Mouse (Mus musculus) heart, postnatal 25 days (tissue): Measurements from ENCODE around the gene Foxe1. TPM values are rescaled to one million over a fixed set of nuclear protein-coding genes. Genes with fewer than 3 reads are reported as not detected.
A peak's percentile ranks its signal among the peaks of the same experiment; 100 is the strongest.

Source experiments
- DNase-seq: peaks from one replicate; pipeline ENCODE4 v3.0.0; 2022; ENCODE audit warnings: low spot score
- intact Hi-C: fragments of 180-260 bp; cut with DNase I; formaldehyde crosslinking; loops from one replicate; pipeline ENCODE4 v1.15.1; 2025
- total RNA-seq, 2 experiments: library from RNA; stranded (reverse); gene quantifications; 2 replicates each; pipeline ENCODE4 v1.2.3; 2021

The Foxe1 gene
- total RNA-seq = not detected

DNA sequence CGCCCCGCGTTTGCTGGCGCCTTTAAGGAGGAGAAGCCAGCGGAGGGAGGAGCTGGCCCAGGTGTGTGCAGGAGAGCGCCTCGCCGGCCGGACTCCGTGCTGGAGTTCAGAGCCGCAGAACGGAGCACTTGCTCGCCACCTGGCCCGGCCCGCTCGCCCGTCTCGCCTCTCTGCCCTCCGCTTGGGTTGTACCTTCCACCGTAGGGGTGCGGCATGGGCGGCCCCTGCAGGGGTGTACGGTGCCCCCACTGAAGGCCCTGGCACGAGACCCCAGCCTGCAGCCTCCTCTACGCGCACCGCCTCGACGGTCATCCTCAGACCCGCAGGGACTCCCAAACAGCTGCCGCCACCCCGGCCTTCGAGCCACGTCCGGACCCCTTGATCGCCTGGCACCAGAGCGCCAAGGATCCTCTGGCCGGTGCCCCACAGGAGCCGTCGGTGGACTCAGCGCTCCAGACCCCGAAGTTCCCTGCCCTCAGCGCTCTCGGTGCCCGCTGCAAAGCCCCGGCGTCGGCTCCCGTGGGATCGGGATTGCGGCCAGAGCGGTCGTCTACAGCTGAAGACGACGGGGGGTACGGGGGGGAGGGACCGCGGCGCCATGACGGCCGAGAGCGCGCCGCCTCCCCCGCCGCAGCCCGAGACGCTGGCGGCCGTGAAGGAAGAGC, at the start of gene Foxe1:
Foxe1 (plus strand) TSS at position 14 of the 665 bp plus-strand sequence.
- intact Hi-C loops = no loop called here
- DNase-seq = no peak

DNA sequence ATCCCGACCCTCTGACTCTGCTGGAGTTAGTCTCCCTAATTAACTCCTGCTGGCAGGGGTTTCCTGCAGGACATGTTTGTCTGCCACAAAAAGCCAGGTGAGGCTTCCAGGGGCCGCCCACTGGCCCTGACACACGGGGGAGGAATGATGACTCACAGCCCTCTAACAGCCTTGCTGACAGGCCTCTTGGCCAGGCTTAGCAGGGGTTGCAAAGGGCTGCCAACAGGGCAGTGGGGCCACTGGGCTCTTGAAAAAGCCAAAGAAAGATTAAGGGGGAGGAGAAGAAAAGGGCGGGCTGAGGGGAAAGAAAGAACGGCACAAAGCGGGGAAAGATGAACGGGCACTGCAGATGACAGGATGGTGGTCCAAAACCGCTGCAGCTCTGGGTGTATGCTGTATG, 39.3 kb upstream of the Foxe1 start:
- peak; percentile 69 for DNase-seq
- intact Hi-C loops = no loop called here

GRCm38 (mm10) chr4:46304757-46305384, 38.5 kb upstream of the Foxe1 start:
- intact Hi-C loops = loop anchor here (5.0 kb wide), 2 partner anchors 72 to 103 kb away; no protein-coding TSS in a partner anchor
- peak; percentile 76 for DNase-seq

GRCm38 (mm10) chr4:46305436-46305835, 38.0 kb upstream of the Foxe1 start:
- no peak for DNase-seq
- intact Hi-C loops = loop anchor here (5.0 kb wide), 2 partner anchors 72 to 103 kb away; no protein-coding TSS in a partner anchor

GRCm38 (mm10) chr4:46307341-46307740, 36.1 kb upstream of the Foxe1 start:
- intact Hi-C loops = loop anchor here (5.0 kb wide), 2 partner anchors 70 to 105 kb away; no protein-coding TSS in a partner anchor
- peak; percentile 49 for DNase-seq

DNA sequence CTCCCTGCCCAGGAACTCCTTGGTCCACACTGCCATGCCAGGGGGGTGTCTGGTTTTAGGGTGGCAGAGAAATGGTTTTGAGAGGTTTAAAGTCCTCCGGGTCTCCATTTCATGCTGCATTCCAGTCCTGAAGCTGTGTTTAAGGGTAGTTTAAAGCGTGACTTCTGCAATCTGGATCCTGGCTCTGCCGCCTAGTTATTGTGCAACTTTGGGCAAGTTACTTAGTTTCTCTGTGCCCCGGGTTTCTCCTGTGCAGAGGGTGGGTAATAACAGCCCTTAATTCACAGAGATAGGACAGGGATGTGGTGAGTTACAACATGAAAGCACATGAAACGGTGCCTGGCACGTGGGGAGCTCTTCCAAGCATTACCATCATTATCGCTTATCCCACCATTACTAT, 35.5 kb upstream of the Foxe1 start:
- DNase-seq = no peak
- intact Hi-C loops = loop anchor here (5.0 kb wide), 2 partner anchors 69 to 106 kb away; no protein-coding TSS in a partner anchor

DNA sequence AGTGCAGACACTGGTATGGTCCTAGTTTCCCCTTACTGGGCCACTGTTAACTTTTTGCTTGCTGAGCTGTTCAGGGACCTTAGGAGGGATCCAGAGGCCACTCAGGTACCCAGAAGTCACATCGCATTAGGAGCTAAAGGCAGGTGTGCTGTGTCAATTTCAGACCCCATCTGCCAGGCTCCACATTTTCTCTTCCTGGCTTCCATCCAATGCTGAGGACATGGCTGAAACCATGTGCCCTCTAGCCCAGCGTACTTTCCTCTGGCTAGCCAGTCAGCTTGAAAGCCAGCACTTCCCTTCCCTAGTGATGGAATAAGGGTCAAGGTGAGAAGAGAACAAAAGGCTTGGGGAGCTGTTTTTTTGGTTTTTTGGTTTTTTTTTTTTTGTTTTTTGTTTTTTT, 31.8 kb upstream of the Foxe1 start:
- intact Hi-C loops = no loop called here
- no peak for DNase-seq

DNA sequence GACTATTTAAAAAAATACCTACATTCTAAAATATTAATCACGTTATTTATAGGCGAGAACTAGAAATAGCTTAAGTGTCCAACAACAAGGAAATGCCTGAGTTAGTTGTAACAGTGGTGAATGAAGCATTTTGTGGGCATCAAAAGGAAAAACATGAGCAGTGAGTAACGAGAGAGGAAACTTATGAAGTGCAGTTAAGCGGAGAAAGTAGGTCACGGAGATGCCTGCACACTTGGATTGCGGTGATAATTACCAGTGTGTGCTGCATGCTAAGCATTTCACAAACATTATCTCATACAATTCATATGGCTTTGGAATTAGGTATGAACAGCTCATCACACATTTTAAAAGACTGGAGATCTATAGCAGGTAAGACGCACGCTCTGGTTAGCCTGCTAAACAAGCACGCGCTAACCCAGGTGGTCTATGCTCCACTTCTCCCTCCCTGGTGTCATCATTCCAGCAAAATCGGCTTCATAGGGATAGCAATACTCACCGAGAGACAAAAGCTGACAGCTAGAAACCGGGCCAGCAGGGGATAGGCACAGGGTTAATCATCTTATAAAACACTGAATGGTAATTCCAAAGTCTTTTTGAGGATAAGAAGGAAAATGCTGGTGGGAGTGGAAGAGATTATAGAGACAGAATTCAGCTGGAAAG, 21.5 kb upstream of the Foxe1 start:
- intact Hi-C loops = no loop called here
- DNase-seq = no peak

DNA sequence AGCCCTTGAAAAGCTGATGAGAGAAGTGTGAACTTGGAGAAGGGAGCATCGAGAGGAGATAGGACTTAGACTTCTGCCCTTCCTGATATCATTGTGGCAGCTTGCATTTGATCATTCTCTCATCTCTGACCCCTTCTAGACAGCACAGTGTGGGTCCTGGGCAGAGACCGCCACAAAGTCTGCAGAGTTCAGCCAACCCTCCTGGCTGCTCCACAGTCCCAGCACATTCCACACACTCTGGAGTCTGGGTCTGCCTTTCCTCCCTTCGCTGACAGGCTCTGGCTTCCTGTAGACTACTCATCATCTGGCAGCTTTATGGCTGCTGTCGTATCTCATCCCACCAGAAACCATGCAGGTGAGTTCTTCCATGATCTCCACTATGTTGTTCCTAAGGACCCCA, 20.7 kb upstream of the Foxe1 start:
- intact Hi-C loops = no loop called here
- DNase-seq = no peak

- no peak for DNase-seq
- intact Hi-C loops = no loop called here
These were observed 14.5 kb upstream of the Foxe1 start for GRCm38 (mm10) chr4:46328906-46329305.

DNA sequence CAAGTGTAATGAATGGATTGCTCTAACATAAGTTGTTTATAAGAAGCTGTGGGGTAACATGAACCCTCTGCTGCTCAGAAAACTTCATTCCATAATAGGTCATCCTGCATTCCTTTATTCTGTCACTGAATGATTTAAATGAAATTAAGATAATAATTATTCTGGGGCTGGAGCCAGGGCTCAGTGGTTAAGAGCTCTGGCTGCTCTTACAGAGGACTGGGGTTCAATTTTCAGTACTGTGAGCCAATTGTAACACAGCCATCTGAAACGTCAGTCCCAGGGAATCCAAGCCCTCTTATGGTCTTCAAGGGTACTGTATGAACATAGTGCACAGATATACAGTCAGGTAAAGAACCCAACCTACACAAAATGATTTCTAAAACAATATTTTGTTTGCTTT, 7.6 kb upstream of the Foxe1 start:
- DNase-seq = no peak
- intact Hi-C loops = no loop called here

DNA sequence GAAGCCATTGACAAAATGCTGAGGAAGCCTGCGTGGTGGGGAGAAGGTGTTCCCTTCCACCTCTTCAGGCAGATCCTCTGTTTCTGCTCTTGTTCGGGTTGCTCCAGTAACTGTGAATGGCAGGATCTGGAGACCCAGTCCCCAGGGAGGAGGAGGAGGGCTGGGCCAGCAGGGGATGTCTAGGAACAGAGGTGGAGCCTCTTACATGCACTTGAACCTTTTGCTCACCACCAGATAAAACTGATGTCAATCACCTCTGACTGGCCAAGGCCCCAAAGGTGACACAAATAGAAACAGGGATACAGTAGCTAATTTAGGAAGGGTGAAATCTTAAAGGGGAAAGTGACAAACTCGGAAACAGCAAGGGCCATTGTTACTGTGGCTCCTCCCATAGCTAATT, 5.4 kb upstream of the Foxe1 start:
- DNase-seq = no peak
- intact Hi-C loops = no loop called here

DNA sequence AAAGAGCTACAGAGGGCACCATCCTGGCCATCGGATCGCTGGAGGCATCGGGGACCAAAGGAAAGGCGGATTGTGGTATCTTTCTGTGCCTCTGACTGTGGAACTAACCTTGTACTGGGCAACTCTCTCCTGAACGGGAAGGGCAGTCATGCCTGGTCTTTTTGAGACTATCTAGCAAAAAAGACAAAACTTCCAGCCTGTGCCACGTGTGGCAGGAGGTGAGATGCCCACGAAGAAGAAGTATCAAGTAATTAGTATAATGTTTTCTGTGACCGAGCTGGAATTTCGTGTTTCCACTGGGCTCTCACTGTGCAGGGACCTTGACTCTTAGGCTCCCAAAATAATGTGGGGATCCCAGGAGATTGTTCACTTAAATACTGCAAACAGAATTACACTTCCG, 4.4 kb upstream of the Foxe1 start:
- intact Hi-C loops = no loop called here
- no peak for DNase-seq

GRCm38 (mm10) chr4:46339584-46339983, 3.8 kb upstream of the Foxe1 start:
- DNase-seq = no peak

GRCm38 (mm10) chr4:46341831-46342680, 1.4 kb upstream of the Foxe1 start:
- DNase-seq = no peak
- intact Hi-C loops = no loop called here

More at GRCm38 (mm10) chr4:46339584-46339983, 3.8 kb upstream of the Foxe1 start:
- intact Hi-C loops = no loop called here

DNA sequence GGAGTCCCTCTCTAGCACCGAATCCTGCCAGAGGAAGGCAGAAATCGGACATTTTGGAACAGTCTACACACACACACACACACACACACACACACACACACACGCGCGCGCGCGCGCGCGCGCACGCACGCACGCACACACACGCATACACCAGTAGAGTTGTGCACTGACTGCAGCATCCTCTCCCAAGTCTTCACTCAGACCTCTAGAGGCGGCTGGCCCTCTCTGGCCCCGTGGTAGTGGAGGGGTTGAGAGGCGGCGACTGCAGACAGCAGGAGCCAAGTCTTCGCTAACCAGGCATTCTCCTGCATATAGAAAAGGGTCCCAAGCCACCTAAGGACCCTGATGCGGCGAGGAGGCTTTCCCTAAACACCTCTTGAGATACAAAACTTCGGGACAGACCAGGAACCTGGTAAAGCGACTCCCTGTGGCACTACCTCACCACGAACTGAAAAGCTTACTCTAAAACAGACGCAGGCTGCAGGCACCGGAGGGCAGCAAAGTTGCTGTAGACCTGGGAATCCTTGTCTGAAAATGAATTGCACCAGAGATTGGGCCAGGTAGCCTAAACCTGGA, 610 bp upstream of the Foxe1 start:
- DNase-seq = no peak
- intact Hi-C loops = no loop called here

- DNase-seq = no peak
- intact Hi-C loops = no loop called here
These were observed 879 bp downstream of the Foxe1 start for GRCm38 (mm10) chr4:46344288-46344687.

GRCm38 (mm10) chr4:46345056-46345772, 1.8 kb downstream of the Foxe1 start:
- intact Hi-C loops = no loop called here
- no peak for DNase-seq

DNA sequence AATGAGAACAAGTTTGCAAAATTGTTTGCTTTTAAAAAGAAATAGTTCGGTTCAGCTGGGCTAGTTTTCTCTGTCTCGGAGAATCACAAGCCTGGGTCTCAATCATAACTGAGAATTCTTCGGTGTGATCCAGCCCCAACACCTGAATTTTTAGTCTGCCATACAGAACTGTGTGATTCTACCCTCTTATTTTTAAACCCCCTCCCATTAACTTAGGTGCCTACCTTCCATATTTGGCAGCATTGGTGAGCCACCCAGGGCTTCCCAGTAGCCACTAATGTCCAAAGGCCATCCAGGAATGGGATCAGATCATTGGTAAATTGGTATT, 2.3 kb downstream of the Foxe1 start:
- DNase-seq = no peak
- intact Hi-C loops = no loop called here
